Mouse (Mus musculus): Measurements from ENCODE around the gene 2410002F23Rik. TPM values are rescaled to one million over a fixed set of nuclear protein-coding genes. Genes with fewer than 3 reads are reported as not detected.
A peak's percentile ranks its signal among the peaks of the same experiment; 100 is the strongest.
"Not testable (repeated sequence)": the region's sequence is repeated elsewhere in the genome, so short reads cannot be mapped to it uniquely, and the experiment has no call there.

Gene 2410002F23Rik
- polyA plus RNA-seq, 2 experiments = 163 to 315 TPM

GRCm38 (mm10) chr7:44246984-44247470 lies 505 bp downstream of the 2410002F23Rik start:
- ATAC-seq (ENCODE audit: low FRiP score, low read depth) = peak; percentile 48
- Histone ChIP-seq H3K4me3 (replicated peaks; ENCODE audit: low read length) (peak overlapping the region; percentile 83), H3K4me2 (replicated peaks; ENCODE audit: low read depth, low read length, severe bottlenecking) (peak overlapping the region; percentile 73), H3K27me3 (ENCODE audit: control insufficient read depth, insufficient read depth, low read length) (no peaks in the 10 kb centered on the region), H3K36me3 (ENCODE audit: control insufficient read depth, insufficient read depth, low read length) (peaks cover 37% of the 10 kb centered on the region), H3K27ac (replicated peaks; ENCODE audit: low read depth, low read length) (peak overlapping the region; percentile 96), H3K9ac (ENCODE audit: low read depth, low read length, severe bottlenecking) (peak overlapping the region; percentile 91), H3K9me3 (ENCODE audit: control insufficient read depth, low read length) (no peaks in the 10 kb centered on the region), H3K4me1 (ENCODE audit: control insufficient read depth, insufficient read depth, low read length) (peaks cover 11% of the 10 kb centered on the region; the same call in 1 of the 2 replicates)
- no peak for TF ChIP-seq POLR2A (IDR thresholded peaks at IDR 0.05; ENCODE audit: borderline replicate concordance, extremely low read depth, insufficient read depth, insufficient read length)
- 0% methylated on average over 22 of the region's 23 CpGs for WGBS
- DNase-seq (ENCODE audit: low spot score) = peak; percentile 28

GRCm38 (mm10) chr7:44247971-44248370 lies 1.4 kb downstream of the 2410002F23Rik start:
- Histone ChIP-seq H3K4me3 (replicated peaks; ENCODE audit: low read length) (peak overlapping the region; percentile 83), H3K9me3 (ENCODE audit: control insufficient read depth, low read length) (no peaks in the 10 kb centered on the region), H3K4me1 (ENCODE audit: control insufficient read depth, insufficient read depth, low read length) (peaks cover 11% of the 10 kb centered on the region; the same call in 1 of the 2 replicates), H3K27me3 (ENCODE audit: control insufficient read depth, insufficient read depth, low read length) (no peaks in the 10 kb centered on the region), H3K36me3 (ENCODE audit: control insufficient read depth, insufficient read depth, low read length) (peaks cover 47% of the 10 kb centered on the region), H3K9ac (ENCODE audit: low read depth, low read length, severe bottlenecking) (no peak overlapping the region), H3K4me2 (replicated peaks; ENCODE audit: low read depth, low read length, severe bottlenecking) (peak overlapping the region; percentile 73), H3K27ac (replicated peaks; ENCODE audit: low read depth, low read length) (no peak overlapping the region)
- TF ChIP-seq POLR2A (IDR thresholded peaks at IDR 0.05; ENCODE audit: borderline replicate concordance, extremely low read depth, insufficient read depth, insufficient read length) = no peak
- ATAC-seq (ENCODE audit: low FRiP score, low read depth) = no peak
- WGBS = 84% methylated on average over 2 of the region's 2 CpGs
- no peak for DNase-seq (ENCODE audit: low spot score)

GRCm38 (mm10) chr7:44249248-44249647 lies 2.7 kb downstream of the 2410002F23Rik start:
- ATAC-seq (ENCODE audit: low FRiP score, low read depth) (no peak), DNase-seq (ENCODE audit: low spot score) (no peak)
- Histone ChIP-seq H3K27ac (replicated peaks; ENCODE audit: low read depth, low read length) (no peak overlapping the region), H3K4me3 (replicated peaks; ENCODE audit: low read length) (no peak overlapping the region), H3K36me3 (ENCODE audit: control insufficient read depth, insufficient read depth, low read length) (peaks cover 52% of the 10 kb centered on the region), H3K9ac (ENCODE audit: low read depth, low read length, severe bottlenecking) (no peak overlapping the region), H3K9me3 (ENCODE audit: control insufficient read depth, low read length) (no peaks in the 10 kb centered on the region), H3K4me1 (ENCODE audit: control insufficient read depth, insufficient read depth, low read length) (peaks cover 11% of the 10 kb centered on the region; the same call in 1 of the 2 replicates), H3K4me2 (replicated peaks; ENCODE audit: low read depth, low read length, severe bottlenecking) (no peak overlapping the region), H3K27me3 (ENCODE audit: control insufficient read depth, insufficient read depth, low read length) (no peaks in the 10 kb centered on the region)
- no peak for TF ChIP-seq POLR2A (IDR thresholded peaks at IDR 0.05; ENCODE audit: borderline replicate concordance, extremely low read depth, insufficient read depth, insufficient read length)
- WGBS = 91% methylated on average over 4 of the region's 4 CpGs

- H3K4me1 ChIP-seq (ENCODE audit: control insufficient read depth, insufficient read depth, low read length); H3K27me3 ChIP-seq (ENCODE audit: control insufficient read depth, insufficient read depth, low read length); H3K4me3 ChIP-seq (replicated peaks; ENCODE audit: low read length); H3K9me3 ChIP-seq (ENCODE audit: control insufficient read depth, low read length); ATAC-seq (ENCODE audit: low FRiP score, low read depth); H3K9ac ChIP-seq (ENCODE audit: low read depth, low read length, severe bottlenecking); H3K27ac ChIP-seq (replicated peaks; ENCODE audit: low read depth, low read length); DNase-seq (ENCODE audit: low spot score); H3K4me2 ChIP-seq (replicated peaks; ENCODE audit: low read depth, low read length, severe bottlenecking): not testable (repeated sequence)
- 92% methylated on average over 14 of the region's 17 CpGs for WGBS
- H3K36me3 ChIP-seq (ENCODE audit: control insufficient read depth, insufficient read depth, low read length) = peaks cover 52% of the 10 kb centered on the region
Measured at GRCm38 (mm10) chr7:44250732-44251275, 4.3 kb downstream of the 2410002F23Rik start.

- DNase-seq (ENCODE audit: low spot score) (no peak), ATAC-seq (ENCODE audit: low FRiP score, low read depth) (peak; percentile 21; the same call in 1 of the 2 replicates)
- no peak overlapping the region for H3K4me2 ChIP-seq (replicated peaks; ENCODE audit: low read depth, low read length, severe bottlenecking)
- H3K4me1 ChIP-seq (ENCODE audit: control insufficient read depth, insufficient read depth, low read length) = 0 out of 2 replicates have a peak, but pooled peaks cover under 1% of the 10 kb centered on the region
- no peak overlapping the region for H3K4me3 ChIP-seq (replicated peaks; ENCODE audit: low read length)
- no peaks in the 10 kb centered on the region for H3K9me3 ChIP-seq (ENCODE audit: control insufficient read depth, low read length)
- peaks cover 48% of the 10 kb centered on the region for H3K36me3 ChIP-seq (ENCODE audit: control insufficient read depth, insufficient read depth, low read length)
- no peak overlapping the region for H3K9ac ChIP-seq (ENCODE audit: low read depth, low read length, severe bottlenecking)
- TF ChIP-seq POLR2A (IDR thresholded peaks at IDR 0.05; ENCODE audit: borderline replicate concordance, extremely low read depth, insufficient read depth, insufficient read length) = no peak
- no peaks in the 10 kb centered on the region for H3K27me3 ChIP-seq (ENCODE audit: control insufficient read depth, insufficient read depth, low read length)
- WGBS = 63% methylated on average over 15 of the region's 15 CpGs
- no peak overlapping the region for H3K27ac ChIP-seq (replicated peaks; ENCODE audit: low read depth, low read length)
Measured at GRCm38 (mm10) chr7:44253023-44253616, 6.6 kb downstream of the 2410002F23Rik start.
